Mouse (Mus musculus) activated CD4-positive, CD25-positive, alpha-beta regulatory T cell (primary cell): ENCODE measurements around the gene Elf2. TPM values are rescaled to one million over a fixed set of nuclear protein-coding genes. Genes with fewer than 3 reads are reported as not detected.

Experiments used
- polyA plus RNA-seq, 2 experiments: library from polyadenylated mRNA; unstranded; fragments of 100-300 nt; shearing (Covaris generic); gene quantifications; one replicate each; pipeline ENCODE4 v1.2.1; 2017

The Elf2 gene
- 10 to 100 TPM; 83.7 to 87.5 TPM for polyA plus RNA-seq

DNA sequence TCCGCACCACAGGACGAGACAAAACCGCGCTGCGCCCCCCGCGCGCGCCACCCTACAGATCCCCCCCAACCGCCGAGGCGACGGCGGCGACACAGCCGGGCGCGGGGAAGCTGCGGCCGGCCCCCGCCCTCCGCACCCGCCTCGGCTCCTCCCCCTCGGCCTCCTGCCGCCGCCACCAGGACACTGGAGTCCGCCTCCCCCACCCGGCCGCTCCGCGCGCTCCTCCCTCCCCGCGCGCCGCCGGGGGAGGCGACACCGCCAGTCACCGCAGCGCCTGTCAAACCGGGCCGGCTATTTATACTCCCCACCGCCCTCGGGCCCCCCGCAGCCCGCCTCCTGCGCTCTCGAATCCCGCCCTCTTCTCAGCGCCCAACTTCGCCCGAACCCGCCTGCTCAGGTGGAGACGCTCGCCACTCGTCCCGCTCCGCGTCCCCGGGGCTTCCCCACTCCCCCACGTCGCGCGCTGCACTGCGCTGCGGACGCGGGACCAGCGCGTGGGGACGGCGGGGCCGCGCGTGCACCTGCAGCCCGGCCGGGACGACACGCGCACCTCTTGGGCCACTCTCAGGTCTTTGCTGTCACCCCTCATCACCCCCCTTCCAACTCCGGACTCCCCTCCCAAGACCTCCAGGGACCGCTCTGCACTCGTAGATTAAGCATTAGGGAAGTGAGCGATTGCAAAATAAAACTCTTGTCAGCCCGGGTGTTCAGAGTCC is at the start of gene Elf2:
Gene Elf2 (minus strand): TSS at position 112 of the 716 bp plus-strand sequence.

DNA sequence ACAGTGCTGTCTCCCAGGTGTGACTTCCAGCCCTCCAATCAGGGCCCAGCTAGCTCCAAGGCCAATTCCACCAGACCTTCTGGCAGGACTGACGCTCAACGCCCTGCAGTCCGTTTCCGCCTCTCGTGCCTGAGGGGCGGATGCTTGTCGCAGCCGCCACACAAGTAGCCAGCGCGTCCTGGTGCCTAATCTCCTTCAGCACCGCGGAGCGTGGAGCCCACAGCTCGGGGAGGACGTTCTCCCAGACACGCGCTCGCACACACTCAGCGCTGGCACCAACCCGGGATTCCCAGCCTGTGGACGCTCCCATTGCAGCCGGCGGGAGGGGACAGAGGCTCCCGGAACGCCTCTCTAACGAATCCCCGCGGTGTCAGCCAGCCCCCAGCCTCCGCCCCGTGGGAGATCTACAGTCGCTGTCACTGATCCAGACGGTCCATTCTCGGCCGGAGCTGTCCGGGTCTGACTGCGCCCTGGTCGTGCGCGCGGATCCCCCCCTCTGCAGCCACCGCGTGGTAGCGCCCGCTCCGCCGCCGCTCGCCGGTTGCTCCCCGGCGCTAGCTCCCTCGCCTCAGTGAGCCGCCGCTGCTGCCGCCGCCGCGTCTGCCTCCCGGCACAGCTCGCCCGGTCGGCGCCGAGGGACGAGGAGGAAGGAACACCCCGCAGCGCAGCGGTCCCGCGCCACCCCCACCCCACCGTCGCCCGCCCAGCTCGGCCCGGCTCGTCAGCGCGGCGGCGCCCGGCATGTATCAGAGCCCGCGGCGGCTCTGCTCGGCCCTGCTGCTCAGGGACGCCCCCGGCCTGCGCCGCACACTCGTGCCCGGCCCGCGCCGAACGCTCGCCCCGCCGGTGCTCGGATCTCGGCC is 115.9 kb downstream of the Elf2 start, which contains the start of gene Noct:
Gene Noct (plus strand): TSS at position 85 of the 863 bp plus-strand sequence.

Other genes with a start within 250 kb of the Elf2 start
- 10 to 100 TPM in 1 of 2 experiments, 1 to 10 TPM in 1; 9.9 to 13.1 TPM for gene Noct, start 116.2 kb downstream of the Elf2 start, polyA plus RNA-seq
- 1 to 10 TPM; 5.4 to 7.7 TPM for gene Mgarp, start 56.1 kb upstream of the Elf2 start, polyA plus RNA-seq
- 100 to 1,000 TPM; 210 to 213 TPM for gene Ndufc1, start 68.3 kb upstream of the Elf2 start, polyA plus RNA-seq
- gene Naa15, start 74.5 kb upstream of the Elf2 start, polyA plus RNA-seq: 10 to 100 TPM; 77.6 to 84.3 TPM
- gene Rab33b, start 143.3 kb upstream of the Elf2 start, polyA plus RNA-seq: 10 to 100 TPM; 24.7 to 29.8 TPM
- 1 to 10 TPM; 7.2 to 7.8 TPM for gene Setd7, start 220.2 kb upstream of the Elf2 start, polyA plus RNA-seq